Mouse (Mus musculus) heart, embryonic 10.5 days (tissue): ENCODE measurements around the gene Slc25a35. TPM values are rescaled to one million over a fixed set of nuclear protein-coding genes. Genes with fewer than 3 reads are reported as not detected.
"Not testable (repeated sequence)": the region's sequence is repeated elsewhere in the genome, so short reads cannot be mapped to it uniquely, and the experiment has no call there.

Experiments used
- DNase-seq: peaks from one replicate; pipeline ENCODE4 v3.0.0-alpha.2; 2017; ENCODE audit warnings: low spot score
- H3K27ac ChIP-seq: fragments of 300-500 bp; sonication (generic); 2 replicates; pipeline ENCODE4 v1.5.1; 2016; ENCODE audit warnings: mild to moderate bottlenecking
- H3K27me3 ChIP-seq: fragments of 300-500 bp; sonication (generic); 2 replicates; pipeline ENCODE4 v1.6.1; 2016; ENCODE audit warnings: mild to moderate bottlenecking; ENCODE audit not compliant: poor library complexity, insufficient read depth, severe bottlenecking
- H3K36me3 ChIP-seq: fragments of 300-500 bp; sonication (generic); 2 replicates; pipeline ENCODE4 v1.6.1; 2016; ENCODE audit warnings: mild to moderate bottlenecking, moderate library complexity
- H3K4me1 ChIP-seq: fragments of 300-500 bp; sonication (generic); 2 replicates; pipeline ENCODE4 v1.6.1; 2016; ENCODE audit warnings: mild to moderate bottlenecking
- H3K4me3 ChIP-seq: fragments of 300-500 bp; sonication (generic); 2 replicates; pipeline ENCODE4 v1.5.1; 2016; ENCODE audit warnings: mild to moderate bottlenecking, moderate library complexity
- H3K9me3 ChIP-seq: fragments of 300-500 bp; sonication (generic); 2 replicates; pipeline ENCODE4 v1.6.1; 2016; ENCODE audit warnings: mild to moderate bottlenecking, moderate library complexity
- WGBS: fragments of 180-500 bp; shearing (Covaris S2); methylation state at CpG from one replicate; pipeline ENCODE4 v1.1.7; 2016; 5-methylcytosine and 5-hydroxymethylcytosine counted together
- polyA plus RNA-seq: library from polyadenylated mRNA; unstranded; fragments of >200 nt; fragmentation: Nextera tagmentation; extraction: Ambion mirVana; gene quantifications from 2 replicates; pipeline ENCODE4 v1.2.1, GENCODE M21; 2016

Slc25a35 gene
- polyA plus RNA-seq, 1 experiment from 2014 or later = 1.5 TPM

- Histone ChIP-seq H3K4me1 (0 out of 2 replicates have a peak, but pooled peaks cover 2% of the 10 kb centered on the region), H3K27ac (no peak overlapping the region), H3K27me3 (no peaks in the 10 kb centered on the region), H3K9me3 (no peaks in the 10 kb centered on the region), H3K4me3 (no peak overlapping the region), H3K36me3 (peaks cover 98% of the 10 kb centered on the region)
- no peak for DNase-seq
- WGBS = 92% methylated on average over 7 of the region's 7 CpGs
Measured at GRCm38 (mm10) chr11:68993122-68993521, 25.2 kb downstream of the Slc25a35 start.

GRCm38 (mm10) chr11:68994377-68994776 lies 26.4 kb downstream of the Slc25a35 start:
- Histone ChIP-seq H3K9me3 (no peaks in the 10 kb centered on the region), H3K27me3 (no peaks in the 10 kb centered on the region), H3K4me3 (no peak overlapping the region), H3K36me3 (peaks cover 100% of the 10 kb centered on the region), H3K27ac (no peak overlapping the region), H3K4me1 (0 out of 2 replicates have a peak, but pooled peaks cover 2% of the 10 kb centered on the region)
- 93% methylated on average over 3 of the region's 3 CpGs for WGBS
- DNase-seq = no peak

DNA sequence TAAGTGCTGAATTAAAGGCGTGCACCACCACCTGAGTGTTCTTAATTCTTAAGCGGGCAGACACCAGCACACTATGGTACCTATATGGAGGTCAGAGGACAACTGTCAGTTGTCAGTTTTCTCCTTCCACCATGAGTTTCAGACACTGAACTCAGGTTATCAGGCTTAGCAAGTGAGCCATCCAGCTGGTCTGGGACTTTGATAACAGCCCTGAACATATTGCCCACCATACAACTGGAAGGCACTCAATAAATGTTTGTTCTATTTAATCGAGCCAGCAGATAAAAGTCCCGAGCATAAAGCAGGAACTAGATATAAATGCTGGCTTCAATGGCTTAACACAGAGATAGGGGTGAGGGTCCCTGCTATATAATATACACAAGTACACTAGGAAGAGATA lies 29.1 kb downstream of the Slc25a35 start:
- Histone ChIP-seq H3K4me1 (no peaks in the 10 kb centered on the region), H3K36me3 (peaks cover 100% of the 10 kb centered on the region), H3K27me3 (no peaks in the 10 kb centered on the region), H3K27ac (no peak overlapping the region), H3K9me3 (no peaks in the 10 kb centered on the region), H3K4me3 (no peak overlapping the region)
- no peak for DNase-seq
- 88% methylated on average over 4 of the region's 4 CpGs for WGBS

GRCm38 (mm10) chr11:69002782-69003181 lies 34.9 kb downstream of the Slc25a35 start:
- H3K36me3 ChIP-seq = peaks cover 60% of the 10 kb centered on the region

DNA sequence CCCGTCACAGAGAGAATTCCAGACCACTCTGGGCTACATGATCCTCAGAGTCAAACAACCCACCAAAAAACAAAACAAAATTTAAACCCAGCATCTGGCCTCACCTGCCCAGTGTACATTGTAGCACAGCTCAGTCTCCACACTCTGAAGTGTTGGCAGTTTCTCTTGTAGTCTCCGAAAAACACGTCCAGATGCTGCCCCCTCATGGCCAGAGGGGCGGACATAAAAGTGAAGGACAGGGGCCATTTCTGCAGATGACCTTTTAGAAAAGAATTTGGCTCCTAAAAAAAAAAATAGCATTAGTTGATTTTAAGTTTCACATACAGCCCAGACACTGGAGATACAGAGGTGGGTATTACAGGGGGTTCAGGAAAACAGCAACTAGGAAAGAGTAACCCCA lies 35.7 kb downstream of the Slc25a35 start:
- Histone ChIP-seq H3K4me1 (peaks cover 10% of the 10 kb centered on the region; the same call in 1 of the 2 replicates), H3K9me3 (no peaks in the 10 kb centered on the region), H3K36me3 (peaks cover 52% of the 10 kb centered on the region), H3K27ac (no peak overlapping the region), H3K27me3 (no peaks in the 10 kb centered on the region), H3K4me3 (no peak overlapping the region)
- DNase-seq = no peak
- 49% methylated on average over 4 of the region's 4 CpGs for WGBS

More at GRCm38 (mm10) chr11:69002782-69003181, 34.9 kb downstream of the Slc25a35 start:
- not testable (repeated sequence) for H3K9me3 ChIP-seq, H3K27me3 ChIP-seq, H3K4me3 ChIP-seq, H3K27ac ChIP-seq, H3K4me1 ChIP-seq, DNase-seq
- WGBS = 92% methylated on average over 4 of the region's 4 CpGs

GRCm38 (mm10) chr11:69005193-69005592 lies 37.3 kb downstream of the Slc25a35 start:
- Histone ChIP-seq H3K4me3 (no peak overlapping the region), H3K9me3 (no peaks in the 10 kb centered on the region), H3K36me3 (peaks cover 36% of the 10 kb centered on the region), H3K27ac (no peak overlapping the region), H3K4me1 (peaks cover 10% of the 10 kb centered on the region; the same call in 1 of the 2 replicates), H3K27me3 (no peaks in the 10 kb centered on the region)
- WGBS = 83% methylated on average over 7 of the region's 7 CpGs
- DNase-seq = no peak

- H3K36me3 ChIP-seq = peaks cover 23% of the 10 kb centered on the region
- not testable (repeated sequence) for H3K4me3 ChIP-seq, DNase-seq
Measured at GRCm38 (mm10) chr11:69006575-69006974, 38.6 kb downstream of the Slc25a35 start.

DNA sequence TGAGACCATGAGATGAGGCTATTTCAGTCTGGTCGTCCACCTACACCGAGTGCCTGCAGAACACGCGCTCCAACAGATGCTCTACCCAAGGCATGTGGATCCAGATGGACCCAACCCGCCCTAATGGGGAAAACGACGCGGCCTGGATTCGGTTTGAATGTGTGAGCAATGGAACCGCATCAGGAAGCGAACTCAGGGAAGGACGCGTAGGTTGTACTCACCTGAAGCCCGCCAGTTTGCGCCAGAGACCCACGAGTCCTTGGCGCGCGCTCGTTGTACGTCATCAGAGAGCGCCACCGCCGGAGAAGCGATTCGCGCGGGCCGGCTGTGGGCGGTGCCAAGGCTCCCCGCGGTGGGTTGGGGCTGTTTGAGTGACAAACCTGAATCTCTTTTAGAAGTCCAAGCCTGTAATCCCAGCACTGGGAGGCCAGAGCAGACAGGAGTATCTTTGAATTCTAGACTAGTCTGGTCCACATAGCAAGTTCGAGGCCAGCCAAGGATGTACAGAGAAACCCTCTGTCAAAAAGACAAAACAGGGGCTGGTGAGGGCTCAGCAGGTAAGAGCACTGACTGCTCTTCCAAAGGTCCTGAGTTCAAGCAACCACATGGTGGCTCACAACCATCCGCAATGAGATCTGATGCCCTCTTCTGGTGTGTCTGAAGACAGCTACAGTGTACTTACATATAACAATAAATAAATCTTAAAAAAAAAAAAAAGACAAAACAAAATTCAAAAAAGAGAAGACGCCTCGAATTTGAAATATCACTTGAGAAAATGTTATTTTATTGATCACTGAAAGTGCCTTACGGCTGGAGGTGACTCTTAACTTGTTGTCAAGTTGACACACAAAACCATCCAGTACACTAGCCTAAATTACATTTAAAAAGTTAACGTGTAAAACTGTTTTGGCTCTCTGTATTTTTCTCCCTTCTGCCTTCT lies 40.5 kb downstream of the Slc25a35 start, which contains the start of gene Pfas:
TSS of gene Pfas (minus strand) at position 279 of the 940 bp plus-strand sequence.
- Histone ChIP-seq H3K9me3 (no peaks in the 10 kb centered on the region), H3K27me3 (no peaks in the 10 kb centered on the region), H3K36me3 (peaks cover 5% of the 10 kb centered on the region; the same call in 1 of the 2 replicates), H3K27ac (peak within 1 kb of the TSS; percentile 91), H3K4me3 (peak within 1 kb of the TSS; percentile 88), H3K4me1 (peaks cover 21% of the 10 kb centered on the region)
- DNase-seq = peak; percentile 98
- 9% methylated on average over 38 of the region's 38 CpGs for WGBS

More at GRCm38 (mm10) chr11:69006575-69006974, 38.6 kb downstream of the Slc25a35 start:
- not testable (repeated sequence) for H3K9me3 ChIP-seq, H3K27me3 ChIP-seq, H3K27ac ChIP-seq
- peaks cover 20% of the 10 kb centered on the region for H3K4me1 ChIP-seq

DNA sequence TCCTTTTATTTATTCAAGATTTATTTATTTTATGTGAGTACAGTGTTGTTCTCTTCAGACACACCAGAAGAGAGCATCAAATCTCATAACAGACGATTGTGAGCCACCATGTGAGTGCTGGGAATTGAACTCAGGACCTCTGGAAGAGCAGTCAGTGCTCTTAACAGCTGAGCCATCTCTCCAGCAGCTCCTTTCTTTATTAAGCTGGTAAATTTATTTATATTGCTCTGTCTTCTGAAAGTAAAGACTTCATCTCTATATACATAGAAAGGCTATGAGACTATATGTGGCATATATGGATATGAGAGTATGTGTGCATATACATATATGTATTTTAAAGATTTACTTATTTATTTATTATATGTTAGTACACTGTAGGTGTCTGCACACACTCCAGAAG lies 41.6 kb downstream of the Slc25a35 start:
- H3K27me3 ChIP-seq = no peaks in the 10 kb centered on the region
- H3K4me3 ChIP-seq = no peak overlapping the region
- H3K36me3 ChIP-seq = peaks cover 4% of the 10 kb centered on the region; the same call in 1 of the 2 replicates
- no peak overlapping the region for H3K27ac ChIP-seq
- WGBS = 94% methylated on average over 1 of the region's 1 CpGs
- H3K9me3 ChIP-seq = no peaks in the 10 kb centered on the region
- peaks cover 21% of the 10 kb centered on the region for H3K4me1 ChIP-seq
- no peak for DNase-seq

GRCm38 (mm10) chr11:69010400-69011323 lies 42.7 kb downstream of the Slc25a35 start:
- 0 out of 2 replicates have a peak overlapping the region, but pooled peaks have one; percentile 94 for H3K27ac ChIP-seq
- no peak for DNase-seq
- H3K36me3 ChIP-seq = no peaks in the 10 kb centered on the region
- H3K4me1 ChIP-seq = peaks cover 26% of the 10 kb centered on the region
- no peaks in the 10 kb centered on the region for H3K9me3 ChIP-seq
- no peaks in the 10 kb centered on the region for H3K27me3 ChIP-seq
- no peak overlapping the region for H3K4me3 ChIP-seq
- WGBS = 79% methylated on average over 15 of the region's 15 CpGs

- H3K36me3 ChIP-seq, DNase-seq, H3K9me3 ChIP-seq, H3K27me3 ChIP-seq: not testable (repeated sequence)
- H3K4me1 ChIP-seq = peaks cover 26% of the 10 kb centered on the region
- 71% methylated on average over 2 of the region's 2 CpGs for WGBS
- peak overlapping the region; percentile 65 for H3K4me3 ChIP-seq
- H3K27ac ChIP-seq = peak overlapping the region; percentile 94
Measured at GRCm38 (mm10) chr11:69011445-69011844, 43.5 kb downstream of the Slc25a35 start.

DNA sequence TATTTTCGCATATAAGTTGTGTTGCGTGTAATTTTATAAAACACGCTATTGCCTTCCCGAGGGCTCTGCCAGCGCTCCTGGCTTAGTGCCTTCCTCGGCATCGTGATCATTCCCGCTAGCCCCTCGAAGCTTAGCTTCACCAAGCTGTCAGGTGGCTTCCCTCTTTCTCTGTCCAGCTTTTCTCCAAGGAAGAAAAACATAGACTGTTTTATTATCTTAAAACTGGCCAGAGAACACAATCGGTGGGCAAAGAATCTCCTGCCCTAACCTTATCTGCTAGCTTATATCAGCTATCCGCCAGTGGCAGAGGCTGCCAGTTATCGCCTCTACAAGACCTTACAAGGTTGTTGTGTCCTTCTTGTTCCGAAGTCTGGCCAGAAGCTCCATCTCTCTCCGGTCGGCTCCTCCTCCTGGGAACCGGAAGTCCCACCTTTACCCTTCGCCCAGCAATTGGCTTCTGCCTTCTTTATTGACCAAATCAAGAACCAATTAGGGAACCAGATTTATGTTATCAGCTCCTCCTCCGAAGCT lies 44.2 kb downstream of the Slc25a35 start:
- H3K27ac ChIP-seq = peak overlapping the region; percentile 94
- no peaks in the 10 kb centered on the region for H3K36me3 ChIP-seq
- DNase-seq = peak; percentile 97
- H3K9me3 ChIP-seq = no peaks in the 10 kb centered on the region
- peak overlapping the region; percentile 65 for H3K4me3 ChIP-seq
- no peaks in the 10 kb centered on the region for H3K27me3 ChIP-seq
- WGBS = 1% methylated on average over 18 of the region's 18 CpGs
- H3K4me1 ChIP-seq = peaks cover 30% of the 10 kb centered on the region
